In genomic region chr7:112680498-112681251, GRCm38 (mm10) we compare ENCODE assay signal across 8 mouse cellular contexts. TPM values are rescaled to one million over a fixed set of nuclear protein-coding genes. Genes with fewer than 3 reads are reported as not detected.
DNase-seq lines count a peak whose midpoint lies in the region; ATAC-seq and TF ChIP-seq lines count a peak whose summit lies in the region.

No protein-coding gene starts in this region.

- no peaks in the 10 kb centered on the region for H3K36me3 ChIP-seq in forebrain, postnatal 0 days (ENCODE audit: insufficient read depth)
- H3K36me3 ChIP-seq in hindbrain, embryonic 16.5 days (ENCODE audit: control insufficient read depth, insufficient read depth, low read length) = no peaks in the 10 kb centered on the region
- no peaks in the 10 kb centered on the region for H3K36me3 ChIP-seq in limb, embryonic 10.5 days
- H3K36me3 ChIP-seq in midbrain, embryonic 14.5 days (ENCODE audit: control insufficient read depth, insufficient read depth, low read length) = no peaks in the 10 kb centered on the region

- H3K27ac ChIP-seq in forebrain, postnatal 0 days (ENCODE audit: low read depth, low read length) = peak overlapping the region; percentile 41
- H3K27ac ChIP-seq in hindbrain, embryonic 16.5 days (ENCODE audit: low read depth, low read length) = peak overlapping the region; percentile 68; the same call in 1 of the 2 replicates
- peak overlapping the region; percentile 98 for H3K27ac ChIP-seq in limb, embryonic 10.5 days
- H3K27ac ChIP-seq in midbrain, embryonic 14.5 days (replicated peaks; ENCODE audit: low read depth, low read length) = 0 out of 2 replicates have a peak overlapping the region, but pooled peaks have one; percentile 6

- peaks cover 20% of the 10 kb centered on the region for H3K4me1 ChIP-seq in forebrain, postnatal 0 days (ENCODE audit: insufficient read depth)
- H3K4me1 ChIP-seq in hindbrain, embryonic 16.5 days (ENCODE audit: control insufficient read depth, insufficient read depth, low read depth, low read length) = peaks cover 27% of the 10 kb centered on the region
- H3K4me1 ChIP-seq in limb, embryonic 10.5 days = peaks cover 56% of the 10 kb centered on the region
- H3K4me1 ChIP-seq in midbrain, embryonic 14.5 days (ENCODE audit: control insufficient read depth, insufficient read depth, low read length) = peaks cover 28% of the 10 kb centered on the region

- no peaks in the 10 kb centered on the region for H3K9me3 ChIP-seq in forebrain, postnatal 0 days (ENCODE audit: low read length)
- no peaks in the 10 kb centered on the region for H3K9me3 ChIP-seq in hindbrain, embryonic 16.5 days (ENCODE audit: control insufficient read depth, low read length)
- H3K9me3 ChIP-seq in limb, embryonic 10.5 days (replicated peaks) = no peaks in the 10 kb centered on the region
- no peaks in the 10 kb centered on the region for H3K9me3 ChIP-seq in midbrain, embryonic 14.5 days (ENCODE audit: control insufficient read depth, low read length)

- H3K9ac ChIP-seq in forebrain, postnatal 0 days = peak overlapping the region; percentile 76
- peak overlapping the region; percentile 85 for H3K9ac ChIP-seq in hindbrain, embryonic 16.5 days (ENCODE audit: low read depth, low read length)
- peak overlapping the region; percentile 70 for H3K9ac ChIP-seq in midbrain, embryonic 14.5 days (replicated peaks; ENCODE audit: low read length)

- no peaks in the 10 kb centered on the region for H3K27me3 ChIP-seq in forebrain, postnatal 0 days (ENCODE audit: insufficient read depth, low read length)
- H3K27me3 ChIP-seq in hindbrain, embryonic 16.5 days (replicated peaks; ENCODE audit: control insufficient read depth, insufficient read depth, low read length) = no peaks in the 10 kb centered on the region
- peaks cover 13% of the 10 kb centered on the region; the same call in 1 of the 2 replicates for H3K27me3 ChIP-seq in limb, embryonic 10.5 days (ENCODE audit: low read depth, poor library complexity, severe bottlenecking)
- H3K27me3 ChIP-seq in midbrain, embryonic 14.5 days (ENCODE audit: control insufficient read depth, insufficient read depth, low read length) = no peaks in the 10 kb centered on the region

- ATAC-seq in forebrain, postnatal 0 days = no peak
- peak; percentile 47 for ATAC-seq in hindbrain, embryonic 16.5 days
- no peak for ATAC-seq in midbrain, embryonic 14.5 days (ENCODE audit: low FRiP score, low TSS enrichment)

- TF ChIP-seq CTCF in forebrain, postnatal 0 days (IDR thresholded peaks at IDR 0.05; ENCODE audit: low read depth) = no peak

- 2% methylated on average over 22 of the region's 22 CpGs for WGBS in forebrain, postnatal 0 days
- 3% methylated on average over 22 of the region's 22 CpGs for WGBS in hindbrain, embryonic 16.5 days
- 2% methylated on average over 22 of the region's 22 CpGs for WGBS in limb, embryonic 10.5 days
- 1% methylated on average over 22 of the region's 22 CpGs for WGBS in midbrain, embryonic 14.5 days

- peak; percentile 63 for DNase-seq in R1 (ENCODE audit: low read depth, low spot score)
- DNase-seq in cerebellum, adult 18-20 months = peak; percentile 30 to 33
- peak; percentile 62 for DNase-seq in forebrain, postnatal 0 days
- peak; percentile 62 for DNase-seq in limb, embryonic 10.5 days (ENCODE audit: low spot score)
- peak; percentile 77 for DNase-seq in midbrain, embryonic 14.5 days
- DNase-seq in urinary bladder, postnatal 14 days (ENCODE audit: low spot score) = peak; percentile 57
- no peak for DNase-seq in c-Kit-positive CD71-positive TER-119-positive erythroid progenitor cells, embryonic 14.5 days (ENCODE audit: low spot score)

- peak overlapping the region; percentile 88 for H3K4me3 ChIP-seq in forebrain, postnatal 0 days (ENCODE audit: low read depth, low read length)
- H3K4me3 ChIP-seq in hindbrain, embryonic 16.5 days (ENCODE audit: low read length) = peak overlapping the region; percentile 85
- peak overlapping the region; percentile 96 for H3K4me3 ChIP-seq in limb, embryonic 10.5 days
- peak overlapping the region; percentile 80 for H3K4me3 ChIP-seq in midbrain, embryonic 14.5 days (replicated peaks; ENCODE audit: low read depth, low read length)

- H3K4me2 ChIP-seq in forebrain, postnatal 0 days (ENCODE audit: low read depth) = peak overlapping the region; percentile 93
- peak overlapping the region; percentile 79 for H3K4me2 ChIP-seq in hindbrain, embryonic 16.5 days (ENCODE audit: low read length)
- peak overlapping the region; percentile 91 for H3K4me2 ChIP-seq in midbrain, embryonic 14.5 days (ENCODE audit: low read length)

RNA-seq across cellular contexts. Expression of gene Tead1, which starts 1.6 kb away (rescaled TPM):
- total RNA-seq in forebrain, postnatal 0 days (2014; rRNA removed) = 14.9 and 20.1 TPM in 2 replicates
- 1.9 and 7.8 TPM in 2 replicates for polyA plus RNA-seq in forebrain, postnatal 0 days (2015; fragmentation: Nextera tagmentation; extraction: Ambion mirVana)
- 12.1 and 12.2 TPM in 2 replicates for polyA plus RNA-seq in hindbrain, embryonic 16.5 days (2015; fragmentation: Nextera tagmentation; extraction: Ambion mirVana)
- 12.7 and 17.3 TPM in 2 replicates for polyA plus RNA-seq in limb, embryonic 10.5 days (2016; fragmentation: Nextera tagmentation; extraction: Ambion mirVana)
- 10.6 and 10.7 TPM in 2 replicates for polyA plus RNA-seq in midbrain, embryonic 14.5 days (2014; fragmentation: Nextera tagmentation; extraction: Ambion mirVana)

Comparison
In these comparisons a context has a peak if more than half of its experiments do, and no peak if none do; other contexts are left out.
1. H3K27ac ChIP-seq: peak in every context shown above with its lines; median percentile 98 in limb, embryonic 10.5 days; 68 in hindbrain, embryonic 16.5 days; 41 in forebrain, postnatal 0 days; 6 in midbrain, embryonic 14.5 days.